Mouse (Mus musculus): ENCODE data around the gene Gypa.

GRCm38 (mm10) chr8:80479129-80479528, 14.5 kb upstream of the Gypa start:
- no peak for TF ChIP-seq CTCF (IDR thresholded peaks at IDR 0.05)
- no peak for TF ChIP-seq EP300 (IDR thresholded peaks at IDR 0.05; ENCODE audit: insufficient read depth, low read depth, low read length)

All from heart, adult 2 months (tissue).